ENCODE assay signal across 15 mouse cellular contexts in the genomic region with DNA sequence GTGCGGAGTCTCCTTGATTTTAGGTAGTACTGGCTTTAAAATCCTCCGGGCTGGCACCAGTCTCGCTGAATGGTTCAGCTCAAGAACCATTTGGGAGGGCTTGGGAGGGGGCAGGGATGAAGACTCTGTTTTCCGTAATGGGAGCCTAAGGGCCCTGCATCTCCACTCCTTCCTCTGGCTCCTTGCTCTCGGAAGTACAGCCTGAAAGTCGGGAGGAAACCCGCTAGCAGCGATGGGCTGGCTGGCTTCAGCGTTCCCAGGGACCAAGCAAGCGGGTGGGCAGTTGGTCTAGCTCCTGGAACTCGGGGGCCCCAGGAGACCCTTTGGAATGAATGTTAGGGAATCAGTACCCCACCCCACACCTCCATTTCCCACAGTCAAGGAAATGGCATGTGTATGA. TPM values are rescaled to one million over a fixed set of nuclear protein-coding genes. Genes with fewer than 3 reads are reported as not detected.
A peak's percentile ranks its signal among the peaks of the same experiment; 100 is the strongest.
DNase-seq lines count a peak whose midpoint lies in the region; ATAC-seq and TF ChIP-seq lines count a peak whose summit lies in the region.
"Had no signal": no experiment of that assay in that cellular context is flagged by ENCODE, and none has a peak within 500 bp of the region (broad histone marks: within the 10 kb centered on the region; RNA-seq: fewer than 3 reads in every experiment).

No protein-coding gene starts in this region.

- no peak for TF ChIP-seq CTCF in gastrocnemius, adult 2 months (IDR thresholded peaks at IDR 0.05)

- no peak overlapping the region for H3K9ac ChIP-seq in embryonic facial prominence, embryonic 12.5 days
- no peak overlapping the region for H3K9ac ChIP-seq in limb, embryonic 11.5 days (ENCODE audit: low read length)
- no peak overlapping the region for H3K9ac ChIP-seq in neural tube, embryonic 11.5 days (ENCODE audit: low read length)
- H3K9ac ChIP-seq in forebrain, embryonic 14.5 days (ENCODE audit: low read length): no peak overlapping the region
- H3K9ac ChIP-seq: forebrain, embryonic 15.5 days; intestine, embryonic 15.5 days; liver, embryonic 12.5 days had no signal

- H3K9me3 ChIP-seq in embryonic facial prominence, embryonic 12.5 days: no peaks in the 10 kb centered on the region
- no peaks in the 10 kb centered on the region for H3K9me3 ChIP-seq in limb, embryonic 11.5 days (ENCODE audit: control insufficient read depth, low read length)
- H3K9me3 ChIP-seq in neural tube, embryonic 11.5 days (ENCODE audit: control insufficient read depth, low read length): no peaks in the 10 kb centered on the region
- H3K9me3 ChIP-seq in forebrain, embryonic 14.5 days (replicated peaks; ENCODE audit: control insufficient read depth, low read length): no peaks in the 10 kb centered on the region
- H3K9me3 ChIP-seq: forebrain, embryonic 15.5 days; intestine, embryonic 15.5 days; liver, embryonic 12.5 days had no signal

- H3K27me3 ChIP-seq in embryonic facial prominence, embryonic 12.5 days: peaks cover 92% of the 10 kb centered on the region
- H3K27me3 ChIP-seq in limb, embryonic 11.5 days (ENCODE audit: control insufficient read depth, insufficient read depth, low read length): peaks cover 94% of the 10 kb centered on the region
- H3K27me3 ChIP-seq in neural tube, embryonic 11.5 days (ENCODE audit: control insufficient read depth, insufficient read depth, low read length): peaks cover 95% of the 10 kb centered on the region
- peaks cover 94% of the 10 kb centered on the region for H3K27me3 ChIP-seq in forebrain, embryonic 14.5 days (replicated peaks; ENCODE audit: control insufficient read depth, insufficient read depth, low read length)

- WGBS in embryonic facial prominence, embryonic 12.5 days: under 1% methylated on average over 11 of the region's 11 CpGs
- under 1% methylated on average over 11 of the region's 11 CpGs for WGBS in limb, embryonic 11.5 days
- WGBS in neural tube, embryonic 11.5 days: 0% methylated on average over 11 of the region's 11 CpGs
- WGBS in forebrain, embryonic 14.5 days: under 1% methylated on average over 11 of the region's 11 CpGs

- peak overlapping the region; percentile 75 for H3K4me3 ChIP-seq in gastrocnemius, adult 2 months
- peak overlapping the region; percentile 26 for H3K4me3 ChIP-seq in embryonic facial prominence, embryonic 12.5 days
- no peak overlapping the region for H3K4me3 ChIP-seq in limb, embryonic 11.5 days (ENCODE audit: low read depth, low read length)
- H3K4me3 ChIP-seq in neural tube, embryonic 11.5 days (ENCODE audit: low read depth, low read length): 0 out of 2 replicates have a peak overlapping the region, but pooled peaks have one; percentile 11
- no peak overlapping the region for H3K4me3 ChIP-seq in forebrain, embryonic 14.5 days (ENCODE audit: low read depth, low read length)
- H3K4me3 ChIP-seq: forebrain, embryonic 15.5 days; liver, embryonic 12.5 days had no signal

- ATAC-seq in embryonic facial prominence, embryonic 12.5 days (ENCODE audit: insufficient number of reproducible peaks, insufficient read depth, low FRiP score, low TSS enrichment): no peak
- ATAC-seq in limb, embryonic 11.5 days (ENCODE audit: insufficient number of reproducible peaks, low FRiP score, low TSS enrichment, low read depth): no peak
- ATAC-seq in neural tube, embryonic 11.5 days (ENCODE audit: insufficient read depth, low FRiP score, low TSS enrichment): no peak
- no peak for ATAC-seq in forebrain, embryonic 14.5 days
- ATAC-seq: forebrain, embryonic 15.5 days; intestine, embryonic 15.5 days; liver, embryonic 12.5 days had no signal

- H3K36me3 ChIP-seq in embryonic facial prominence, embryonic 12.5 days: no peaks in the 10 kb centered on the region
- no peaks in the 10 kb centered on the region for H3K36me3 ChIP-seq in limb, embryonic 11.5 days (ENCODE audit: control insufficient read depth, insufficient read depth, low read length)
- H3K36me3 ChIP-seq in neural tube, embryonic 11.5 days (ENCODE audit: control insufficient read depth, insufficient read depth, low read length): no peaks in the 10 kb centered on the region
- H3K36me3 ChIP-seq in forebrain, embryonic 14.5 days (ENCODE audit: control insufficient read depth, insufficient read depth, low read length): no peaks in the 10 kb centered on the region
- H3K36me3 ChIP-seq: forebrain, embryonic 15.5 days; intestine, embryonic 15.5 days; liver, embryonic 12.5 days had no signal

- intact Hi-C loops in gastrocnemius, adult 2 months (cut with DNase I): loop anchor here (5.0 kb wide), 1 partner anchor 90 kb away; no protein-coding TSS in a partner anchor

- peak overlapping the region; percentile 59; the same call in 1 of the 2 replicates for H3K27ac ChIP-seq in gastrocnemius, adult 2 months
- no peak overlapping the region for H3K27ac ChIP-seq in embryonic facial prominence, embryonic 12.5 days
- no peak overlapping the region for H3K27ac ChIP-seq in limb, embryonic 11.5 days (replicated peaks; ENCODE audit: low read depth, low read length)
- H3K27ac ChIP-seq in neural tube, embryonic 11.5 days (ENCODE audit: low read depth, low read length): no peak overlapping the region
- no peak overlapping the region for H3K27ac ChIP-seq in forebrain, embryonic 14.5 days (ENCODE audit: low read depth, low read length)
- H3K27ac ChIP-seq: forebrain, embryonic 15.5 days; intestine, embryonic 15.5 days; liver, embryonic 12.5 days had no signal

- DNase-seq in gastrocnemius, adult 2 months: no peak
- no peak for DNase-seq in gastrocnemius, postnatal 25 days
- DNase-seq in limb, embryonic 11.5 days (ENCODE audit: low spot score): peak; percentile 60
- peak; percentile 28 for DNase-seq in neural tube, embryonic 11.5 days (ENCODE audit: low spot score)
- DNase-seq in kidney, postnatal 25 days: no peak
- no peak for DNase-seq in forebrain, embryonic 14.5 days (ENCODE audit: low spot score)
- no peak for DNase-seq in adrenal gland, postnatal 36 days
- DNase-seq: adrenal gland, postnatal 14 days; heart, adult 18-20 months; thymus, adult 18-20 months had no signal

- H3K4me1 ChIP-seq in embryonic facial prominence, embryonic 12.5 days: no peaks in the 10 kb centered on the region
- H3K4me1 ChIP-seq in limb, embryonic 11.5 days (ENCODE audit: control insufficient read depth, insufficient read depth, low read length): peaks cover 2% of the 10 kb centered on the region; the same call in 1 of the 2 replicates
- no peaks in the 10 kb centered on the region for H3K4me1 ChIP-seq in neural tube, embryonic 11.5 days (ENCODE audit: control insufficient read depth, insufficient read depth, low read length)
- H3K4me1 ChIP-seq in forebrain, embryonic 14.5 days (ENCODE audit: control insufficient read depth, insufficient read depth, low read length): peaks cover 3% of the 10 kb centered on the region; the same call in 1 of the 2 replicates
- H3K4me1 ChIP-seq: liver, embryonic 12.5 days had no signal

- H3K4me2 ChIP-seq in embryonic facial prominence, embryonic 12.5 days (replicated peaks): no peak overlapping the region
- no peak overlapping the region for H3K4me2 ChIP-seq in limb, embryonic 11.5 days (ENCODE audit: low read depth, severe bottlenecking)
- peak overlapping the region; percentile 19 for H3K4me2 ChIP-seq in neural tube, embryonic 11.5 days (ENCODE audit: low read depth)
- no peak overlapping the region for H3K4me2 ChIP-seq in forebrain, embryonic 14.5 days (ENCODE audit: low read length)

RNA-seq across cellular contexts. Expression of gene En1, which starts 4.9 kb away (rescaled TPM):
- 10 to 100 TPM in 1 of 2 experiments, 1 to 10 TPM in 1; 7.0 to 10.2 TPM for total RNA-seq in gastrocnemius, adult 2 months (2021)
- 1 to 10 TPM in 1 of 2 experiments, under 1 TPM in 1; 0.43 to 6.9 TPM for total RNA-seq in gastrocnemius, postnatal 25 days (2021)
- 1.5 TPM in 2 replicates for polyA plus RNA-seq in embryonic facial prominence, embryonic 12.5 days (2016; fragmentation: Nextera tagmentation; extraction: Ambion mirVana)
- polyA plus RNA-seq in limb, embryonic 11.5 days (2014; fragmentation: Nextera tagmentation; extraction: Ambion mirVana): 1.6 and 2.3 TPM in 2 replicates
- polyA plus RNA-seq in neural tube, embryonic 11.5 days (2014; fragmentation: Nextera tagmentation; extraction: Ambion mirVana): 5.2 and 6.1 TPM in 2 replicates
- not detected in 2 replicates for polyA plus RNA-seq in forebrain, embryonic 14.5 days (2014; fragmentation: Nextera tagmentation; extraction: Ambion mirVana)
- total RNA-seq in adrenal gland, postnatal 36 days (2021): under 1 TPM in 1 of 2 experiments, not detected in 1; 0.10 TPM
- total RNA-seq: adrenal gland, postnatal 14 days; heart, adult 18-20 months; layer of hippocampus, adult 18-20 months had no signal
- polyA plus RNA-seq: forebrain, embryonic 15.5 days; intestine, embryonic 15.5 days had no signal

Comparison
In these comparisons a context has a peak if more than half of its experiments do, and no peak if none do; other contexts are left out.
1. DNase-seq: peak in limb, embryonic 11.5 days (single experiment) and neural tube, embryonic 11.5 days (single experiment); none in gastrocnemius, adult 2 months (single experiment), gastrocnemius, postnatal 25 days (single experiment), kidney, postnatal 25 days (0 of 2), forebrain, embryonic 14.5 days (single experiment) and adrenal gland, postnatal 36 days (0 of 2).
2. H3K4me3 ChIP-seq: peak in gastrocnemius, adult 2 months (single experiment), embryonic facial prominence, embryonic 12.5 days (single experiment) and neural tube, embryonic 11.5 days (single experiment); none in limb, embryonic 11.5 days (single experiment) and forebrain, embryonic 14.5 days (single experiment).